Mouse (Mus musculus) megakaryocyte, adult 5-6 weeks (primary cell): Measurements from ENCODE around the gene Gabpb2. TPM values are rescaled to one million over a fixed set of nuclear protein-coding genes. Genes with fewer than 3 reads are reported as not detected.
A peak's percentile ranks its signal among the peaks of the same experiment; 100 is the strongest.
"Not testable (repeated sequence)": the region's sequence is repeated elsewhere in the genome, so short reads cannot be mapped to it uniquely, and the experiment has no call there.

Experiments
- ATAC-seq: 2 replicates; pipeline ENCODE4 v1.8.0; 2016; ENCODE audit warnings: mild to moderate bottlenecking, inconsistent platforms; ENCODE audit not compliant: poor library complexity, severe bottlenecking
- total RNA-seq, 2 experiments: library from RNA; stranded (forward) in 1 of 2; stranded (reverse) in 1 of 2; fragments of 153-499, 151-499 nt in 1 of 2; fragments of 221-1000, 200-1000 nt in 1 of 2; gene quantifications; 2 replicates each; pipeline versions ENCODE4 v1.2.3 to v1.2.4; 2015 to 2017

Gene Gabpb2
- total RNA-seq, 2 experiments from 2014 or later = 37.6 to 64.2 TPM

DNA sequence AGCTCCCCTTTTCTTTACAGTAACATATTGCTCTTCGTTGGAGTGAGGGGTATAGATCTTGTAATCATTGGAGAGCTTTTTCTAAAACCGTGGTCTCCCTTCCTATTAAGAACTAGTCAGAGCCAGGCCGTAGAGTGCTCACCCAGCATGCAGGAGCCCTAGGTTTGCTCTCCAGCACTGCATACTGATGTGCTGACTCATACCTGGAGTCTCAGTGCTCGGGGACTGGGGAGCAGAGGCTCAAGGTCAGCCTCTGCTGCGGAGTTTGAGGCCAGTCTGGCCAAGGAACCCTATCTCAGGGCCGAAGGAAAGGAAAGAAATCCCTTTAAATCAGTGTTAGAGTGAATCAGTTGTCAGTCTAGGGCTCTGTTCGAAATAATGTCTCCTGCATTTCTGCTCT lies 15.1 kb upstream of the Gabpb2 start:
- ATAC-seq = no peak

DNA sequence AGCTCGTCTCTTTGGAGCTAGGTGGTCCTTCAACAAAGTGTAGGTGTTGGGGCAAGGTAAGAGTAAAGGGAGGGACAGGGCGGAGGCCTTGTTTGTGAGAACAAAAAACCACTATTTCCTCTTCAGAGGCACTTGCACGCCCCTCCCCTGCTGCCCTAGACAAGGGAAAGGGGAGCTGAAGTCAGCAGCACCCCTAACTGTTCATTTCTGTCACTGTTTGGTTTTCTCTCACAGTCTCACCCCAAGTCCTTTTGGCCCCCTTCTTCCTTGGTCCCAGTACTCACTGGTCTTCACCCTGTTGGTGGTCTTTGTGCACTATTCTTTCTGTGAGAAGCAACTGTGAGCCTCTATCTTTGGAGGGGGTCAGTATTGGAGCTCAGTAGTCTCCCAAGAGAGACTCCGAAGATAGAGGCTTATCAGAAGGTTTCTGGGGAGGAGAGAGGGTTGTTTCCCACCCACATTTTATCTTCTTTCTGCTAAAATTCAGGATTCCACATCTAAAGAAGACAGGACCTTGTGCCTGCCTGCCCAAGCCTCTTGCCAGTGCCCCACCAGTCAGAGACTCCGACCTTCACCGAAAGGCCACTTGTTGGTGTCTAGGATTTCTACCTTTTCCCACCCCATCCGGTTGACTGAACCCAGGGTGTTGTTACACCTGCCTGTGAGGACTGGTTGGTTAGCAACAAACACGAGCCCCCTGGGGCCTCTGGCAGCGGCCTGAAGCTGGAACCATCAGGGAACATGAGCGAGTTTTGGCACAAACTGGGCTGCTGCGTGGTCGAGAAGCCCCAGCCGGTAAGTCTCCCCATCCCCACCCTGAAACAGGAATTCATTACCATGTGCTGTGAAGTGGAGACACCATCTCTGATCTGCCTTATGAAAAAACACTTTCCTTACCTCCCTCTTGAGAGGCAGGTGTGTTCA lies 13.8 kb upstream of the Gabpb2 start, which contains the start of gene Mllt11:
TSS of gene Mllt11 (minus strand) at position 874 of the 924 bp plus-strand sequence.
- ATAC-seq = 0 out of 2 replicates have a peak, but pooled peaks have one; percentile 13

DNA sequence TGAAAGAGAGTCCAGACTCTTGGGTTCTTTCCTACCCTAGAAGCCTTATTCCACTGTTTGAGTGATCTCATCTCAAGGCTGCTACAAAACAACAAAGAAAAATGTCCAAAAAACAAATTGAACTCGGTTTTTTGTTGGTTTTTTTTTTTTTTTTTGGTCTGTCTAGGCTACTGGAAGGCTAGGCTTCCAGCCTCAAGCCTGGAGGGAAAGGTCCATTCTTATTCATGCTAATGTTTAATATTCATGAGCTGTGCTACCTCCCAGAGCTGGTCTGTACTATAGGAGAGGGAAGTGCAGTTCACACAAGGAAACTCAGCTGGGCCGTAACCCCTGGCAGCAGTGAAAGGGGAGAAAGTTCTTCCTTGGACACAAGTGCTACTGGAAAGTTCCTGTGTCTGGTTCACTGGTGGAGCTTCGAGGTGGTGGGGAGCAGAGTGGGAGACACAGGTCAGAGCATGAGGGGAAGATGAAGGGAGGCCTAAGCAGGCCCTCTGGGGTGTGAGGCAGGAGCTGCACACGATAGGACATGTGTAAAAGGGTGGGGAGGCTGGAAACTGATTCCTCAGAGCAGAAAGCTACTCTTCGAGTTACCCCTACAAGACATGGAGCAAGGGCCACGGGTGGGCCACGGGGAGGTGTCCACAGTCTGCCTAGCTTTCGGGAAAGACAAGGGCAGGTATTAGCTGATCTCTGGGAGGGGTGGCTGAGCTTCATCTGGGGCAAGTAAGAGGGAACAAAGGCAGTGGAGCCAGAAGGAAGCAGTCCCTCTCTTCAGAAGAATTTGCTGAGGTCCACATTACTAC lies 13.0 kb upstream of the Gabpb2 start:
- no peak for ATAC-seq

DNA sequence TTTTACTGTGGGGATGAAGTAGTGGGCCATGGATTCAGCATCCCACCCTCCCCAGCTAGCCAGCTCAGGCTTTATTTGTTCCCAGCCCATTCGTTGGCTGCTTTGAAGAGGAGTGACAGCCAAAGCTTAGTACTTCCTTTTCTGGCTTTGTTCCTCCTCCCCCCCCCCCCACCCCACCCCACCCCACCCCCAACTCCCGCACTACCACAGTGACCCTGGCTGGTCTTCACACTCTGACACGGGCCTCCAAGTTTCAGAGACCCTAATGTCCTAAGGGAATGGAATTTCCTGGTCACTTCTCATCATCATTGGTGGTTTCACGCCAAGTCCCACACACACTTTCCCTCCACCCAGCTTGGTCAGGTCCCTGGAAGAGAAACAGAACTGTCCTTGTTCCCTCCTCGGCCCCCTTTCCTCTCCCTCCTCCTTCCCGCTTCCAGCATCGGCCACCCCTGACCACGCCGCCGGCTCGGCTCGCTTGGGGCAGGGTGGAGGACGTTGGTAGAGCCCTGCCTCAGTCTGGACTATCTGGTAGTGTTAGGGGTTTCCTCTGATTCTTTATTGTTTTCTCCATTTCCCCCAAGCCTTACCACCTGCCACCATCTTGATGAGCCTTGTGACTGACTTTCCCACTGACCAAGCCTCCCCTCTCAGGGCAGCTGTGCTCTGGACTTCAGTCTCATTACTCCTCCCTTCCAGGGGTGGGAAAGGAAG lies 12.2 kb upstream of the Gabpb2 start:
- peak; percentile 45 for ATAC-seq

DNA sequence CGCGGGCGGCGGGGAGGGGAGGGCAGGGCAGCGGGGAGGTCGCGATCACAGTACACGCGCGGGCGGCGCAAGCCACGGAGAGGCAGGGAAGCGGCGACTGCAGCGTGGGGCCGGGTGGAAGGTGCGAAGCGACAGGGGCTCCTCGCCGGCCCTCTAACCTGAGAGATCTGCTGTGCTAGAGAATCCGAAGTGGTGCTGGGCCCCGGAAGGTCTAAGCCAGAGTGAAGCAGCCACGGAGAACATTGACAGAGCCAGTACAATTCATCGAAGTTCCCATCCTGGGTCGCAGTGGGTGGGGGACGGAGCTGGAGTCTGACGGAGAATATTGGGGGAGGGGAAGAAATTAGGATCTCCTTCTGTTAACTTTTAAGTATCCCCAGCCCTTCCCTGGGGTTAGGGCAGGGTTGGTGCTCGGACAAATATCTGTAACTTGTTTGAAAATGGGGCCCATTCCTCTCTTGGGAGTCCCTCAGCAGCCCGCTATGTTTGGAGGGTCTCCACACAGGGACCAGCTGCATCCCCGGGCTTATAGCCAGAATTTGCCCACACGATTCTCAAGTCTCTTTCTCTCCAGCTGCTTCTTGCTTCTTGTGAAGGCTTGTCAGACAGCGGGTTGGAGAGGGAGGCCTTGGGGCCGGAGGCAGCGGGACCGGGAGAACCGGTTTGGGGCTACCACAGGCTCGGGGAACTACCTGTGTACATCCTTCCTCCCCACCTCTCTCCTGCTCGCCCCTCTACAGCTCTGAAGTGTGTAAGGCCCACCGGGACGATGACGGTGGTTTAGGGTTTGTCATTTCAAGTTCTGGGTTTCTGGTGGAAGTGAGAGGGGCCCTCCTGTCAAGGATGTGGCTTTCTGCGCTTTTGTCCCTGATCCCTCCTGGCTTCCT lies 11.4 kb upstream of the Gabpb2 start:
- no peak; the same call in 1 of the 2 replicates for ATAC-seq

DNA sequence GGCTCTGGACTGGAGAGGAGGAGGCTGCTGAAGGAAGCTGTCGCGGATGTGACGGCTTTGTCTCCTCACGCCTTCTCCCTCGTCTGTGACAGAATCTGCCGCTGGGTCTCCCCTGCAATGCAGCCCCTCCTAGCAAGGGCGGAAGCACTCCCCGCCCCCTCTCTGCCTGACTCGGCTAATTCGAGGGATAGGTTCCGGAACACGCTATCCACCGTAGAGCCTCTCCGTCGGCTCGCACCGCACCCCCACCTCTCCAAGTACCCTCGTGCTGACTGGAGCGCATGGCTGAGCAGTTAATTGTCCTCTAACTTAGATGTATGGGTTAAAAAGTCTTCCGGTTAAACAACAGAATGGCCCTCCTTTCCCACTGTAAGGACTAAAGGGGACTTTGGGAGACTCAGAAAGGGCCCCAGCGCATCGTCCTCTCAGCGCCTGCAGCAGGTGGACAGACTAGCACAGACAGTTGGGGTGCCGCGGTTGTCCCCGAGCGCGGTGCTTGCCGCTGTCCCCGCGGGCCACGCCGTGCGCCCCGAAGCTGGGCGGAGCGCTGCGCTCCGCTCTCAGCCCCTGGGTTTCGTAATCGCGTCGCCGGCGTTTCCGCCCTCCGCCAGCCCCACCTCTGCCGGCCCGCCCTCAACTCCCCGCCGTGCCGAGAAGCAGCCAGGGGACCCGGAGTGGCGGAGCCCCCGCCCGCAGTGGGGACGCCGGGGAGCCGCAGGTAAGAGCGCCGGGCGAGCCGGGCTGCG lies 10.6 kb upstream of the Gabpb2 start, which contains the start of gene Cdc42se1:
TSS of gene Cdc42se1 (plus strand) at position 585 of the 746 bp plus-strand sequence.
- peak; percentile 81 for ATAC-seq

DNA sequence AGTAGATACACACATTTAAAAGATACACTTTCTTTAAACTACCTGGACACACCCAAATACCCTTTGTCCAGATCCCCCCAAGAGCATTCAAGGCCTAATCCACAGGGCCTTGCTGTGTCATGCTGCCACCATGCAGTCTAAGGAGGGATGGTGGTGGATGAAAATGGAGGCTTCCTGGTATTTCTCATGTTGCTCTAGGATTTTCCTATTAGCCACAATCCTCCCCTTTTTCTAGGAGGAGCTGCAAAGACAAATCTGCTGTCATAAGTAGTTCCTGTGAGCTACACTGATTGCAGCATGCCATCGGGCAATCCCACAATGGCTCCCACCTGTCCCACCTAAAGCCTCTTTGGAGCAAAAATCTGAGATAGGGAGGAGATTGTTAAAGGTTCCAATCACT lies 9.5 kb upstream of the Gabpb2 start:
- no peak for ATAC-seq

DNA sequence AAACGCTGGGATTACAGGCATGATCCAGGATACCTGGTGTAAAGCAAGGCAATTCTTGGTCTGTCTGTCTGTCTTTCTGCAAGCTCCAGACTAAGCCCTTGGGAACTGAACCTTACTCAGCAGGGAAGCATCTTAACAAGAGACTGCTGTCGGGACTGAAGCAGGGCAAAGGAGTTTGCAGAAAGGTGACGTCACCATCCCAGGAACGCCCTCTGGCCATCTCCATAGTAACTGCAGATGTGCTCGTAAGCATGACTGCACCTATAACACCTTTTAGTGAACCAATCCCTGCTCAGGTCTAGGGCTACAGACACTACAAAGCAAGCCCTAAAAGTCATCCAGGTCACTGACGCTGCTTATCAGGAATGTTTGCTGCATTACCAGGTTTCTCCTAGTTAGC lies 6.6 kb upstream of the Gabpb2 start:
- no peak for ATAC-seq

DNA sequence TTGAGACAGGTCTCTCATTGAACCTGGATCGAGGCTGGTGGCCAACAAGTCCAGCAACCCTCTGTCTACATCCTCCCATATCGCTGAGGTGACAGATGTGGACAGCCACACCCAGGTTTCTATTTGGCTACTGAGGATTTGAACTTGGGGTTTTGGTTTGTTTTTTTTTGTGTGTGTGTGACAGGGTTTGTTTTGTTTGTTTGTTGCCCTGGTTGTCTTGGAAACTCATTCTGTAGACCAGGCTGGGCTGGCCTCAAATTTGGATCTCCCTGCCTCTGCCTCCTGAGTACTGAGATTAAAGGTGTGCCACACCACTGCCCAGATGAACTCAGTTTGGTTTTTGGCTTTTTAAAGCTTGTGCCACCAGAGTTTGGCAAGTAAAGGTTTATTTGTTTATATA lies 5.3 kb upstream of the Gabpb2 start:
- ATAC-seq = no peak

DNA sequence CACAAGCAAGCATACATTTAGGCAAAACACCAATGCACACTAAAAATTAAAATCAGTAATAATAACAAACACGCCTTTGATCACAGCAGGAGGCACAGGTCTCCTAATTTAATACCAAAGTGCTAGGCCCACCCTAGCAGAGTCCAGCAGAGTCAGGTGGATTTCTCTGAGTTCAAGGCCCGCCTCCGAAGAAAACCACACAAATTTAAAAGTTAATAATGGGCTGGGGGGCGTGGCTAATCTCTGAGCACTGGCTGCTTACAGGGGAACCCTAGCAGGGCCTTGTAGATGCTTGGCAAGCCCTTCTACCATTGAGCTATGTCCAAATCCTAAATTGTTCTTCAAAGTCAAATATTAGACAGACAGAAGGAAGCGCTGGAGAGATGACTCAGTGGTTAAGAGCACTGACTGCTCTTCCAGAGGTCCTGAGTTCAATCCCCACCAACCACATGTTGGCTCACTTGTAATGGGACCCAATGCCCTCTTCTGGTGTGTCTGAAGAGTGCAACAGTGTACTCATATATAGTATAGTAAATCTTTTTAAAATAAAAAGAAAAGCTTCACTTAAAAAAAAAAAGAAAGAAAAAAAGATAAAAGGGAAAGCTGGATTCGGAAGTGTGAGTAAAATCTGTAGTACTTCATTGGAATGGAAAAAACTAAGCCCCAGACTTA lies 886 bp upstream of the Gabpb2 start:
- ATAC-seq = no peak

DNA sequence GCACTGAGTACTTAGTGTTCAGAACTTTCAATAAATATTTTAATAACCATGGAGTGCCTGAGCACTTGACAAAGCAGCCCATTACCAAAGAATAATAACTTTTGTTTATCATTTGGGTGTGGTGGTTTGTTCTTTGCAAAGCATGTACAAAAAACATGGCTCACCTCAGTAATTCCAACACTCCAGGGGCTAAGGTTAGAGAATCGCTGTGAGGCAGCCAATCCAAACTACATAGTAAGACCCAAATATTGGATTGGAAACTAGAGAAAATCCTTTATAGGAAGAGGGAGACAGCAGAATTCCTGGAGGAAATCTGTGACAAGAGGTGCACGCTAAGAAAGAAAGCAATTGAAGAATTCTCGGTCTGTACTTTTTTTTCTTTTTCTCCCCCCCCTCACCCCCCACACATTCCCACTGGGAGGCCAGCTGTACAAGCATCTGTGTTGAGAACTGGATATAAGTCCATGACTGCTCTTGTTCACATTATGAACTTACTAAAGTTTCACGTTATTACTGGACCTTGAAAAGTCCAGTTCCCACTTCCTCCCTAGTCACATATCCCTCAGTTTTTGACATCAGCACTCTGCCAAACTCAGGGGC lies 961 bp downstream of the Gabpb2 start:
- 0 out of 2 replicates have a peak, but pooled peaks have one; percentile 1 for ATAC-seq

DNA sequence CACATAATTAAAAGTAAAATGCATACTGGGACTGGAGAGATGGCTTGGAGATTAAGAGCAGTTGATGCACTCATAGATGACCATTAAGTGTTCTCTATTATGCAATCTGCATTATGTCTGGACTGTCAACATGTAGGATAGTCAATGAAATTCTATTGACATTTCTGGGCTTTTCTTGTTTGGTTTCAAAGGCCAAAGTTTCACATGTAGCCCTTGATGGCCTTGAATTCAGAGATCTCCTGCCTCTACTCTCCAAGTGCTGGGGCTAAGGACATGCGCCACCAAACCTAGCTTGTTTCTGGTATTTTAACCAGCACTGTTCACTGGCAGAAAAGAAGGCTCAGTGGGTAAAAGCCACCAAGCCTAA lies 4.1 kb downstream of the Gabpb2 start:
- ATAC-seq = no peak

DNA sequence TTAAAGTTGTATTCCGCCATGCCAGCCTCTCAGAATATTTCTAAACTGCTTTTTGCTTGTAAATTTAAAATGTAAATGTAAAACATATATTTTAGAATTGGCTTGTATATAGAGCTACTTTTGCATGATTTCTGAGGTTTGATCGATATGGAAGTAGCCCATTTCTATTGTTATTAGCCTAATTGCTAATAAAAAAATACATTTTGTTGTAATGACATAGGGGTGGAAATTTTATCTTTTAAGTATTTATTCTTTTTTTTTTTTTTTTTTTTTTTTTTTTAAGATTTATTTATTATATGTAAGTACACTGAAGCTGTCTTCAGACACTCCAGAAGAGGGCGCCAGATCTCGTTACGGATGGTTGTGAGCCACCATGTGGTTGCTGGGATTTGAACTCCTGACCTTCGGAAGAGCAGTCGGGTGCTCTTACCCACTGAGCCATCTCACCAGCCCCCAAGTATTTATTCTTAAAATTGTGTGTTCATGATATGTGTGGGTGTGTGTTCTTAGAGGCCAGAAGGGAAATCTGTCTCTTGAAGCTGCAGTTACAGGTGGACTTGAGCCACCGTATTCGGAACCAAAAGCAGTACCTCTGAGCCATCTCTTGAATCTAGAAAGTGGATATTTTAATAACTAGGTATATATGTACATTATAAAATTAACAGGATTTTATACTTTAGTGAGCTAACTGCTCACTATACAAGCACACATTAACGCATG lies 4.7 kb downstream of the Gabpb2 start:
- ATAC-seq = not testable (repeated sequence)

DNA sequence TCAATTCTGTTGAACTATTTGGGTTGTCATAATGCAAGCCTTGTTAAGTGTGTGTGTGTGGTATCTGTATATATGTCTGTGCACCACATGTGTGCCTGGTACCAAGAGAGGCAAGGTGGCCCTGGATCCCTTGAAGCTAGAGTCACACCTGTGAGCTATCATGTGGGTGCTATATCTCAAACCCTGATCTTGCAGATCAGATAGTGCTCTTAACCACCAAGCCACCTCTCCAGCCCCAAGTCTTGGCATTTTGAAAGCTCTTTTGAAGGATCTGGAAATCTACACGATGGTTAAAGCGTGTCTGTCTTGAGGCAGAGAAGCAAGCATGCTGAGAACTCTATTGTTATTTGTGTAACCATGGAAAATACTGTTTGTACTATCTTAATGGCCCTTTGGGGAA lies 7.1 kb downstream of the Gabpb2 start:
- ATAC-seq = no peak

DNA sequence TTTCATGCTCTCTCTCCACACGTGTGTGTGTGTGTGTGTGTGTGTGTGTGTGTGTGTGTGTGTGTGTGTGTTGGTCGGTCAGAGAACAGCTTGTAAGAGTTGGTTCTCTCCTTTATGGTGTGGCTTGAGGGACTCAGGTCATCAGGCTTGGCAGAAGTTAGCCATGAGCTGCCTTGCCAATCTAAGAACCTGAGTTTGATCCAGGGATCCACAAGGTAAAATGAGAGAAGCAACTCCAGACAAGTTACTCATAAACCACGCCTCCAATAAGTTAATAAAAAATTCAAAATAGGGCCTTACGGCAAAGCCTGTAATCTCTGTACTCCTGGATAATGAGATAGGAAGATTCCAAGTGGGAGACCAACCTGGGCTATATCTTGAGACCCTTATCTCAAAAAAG lies 9.4 kb downstream of the Gabpb2 start:
- ATAC-seq = no peak

DNA sequence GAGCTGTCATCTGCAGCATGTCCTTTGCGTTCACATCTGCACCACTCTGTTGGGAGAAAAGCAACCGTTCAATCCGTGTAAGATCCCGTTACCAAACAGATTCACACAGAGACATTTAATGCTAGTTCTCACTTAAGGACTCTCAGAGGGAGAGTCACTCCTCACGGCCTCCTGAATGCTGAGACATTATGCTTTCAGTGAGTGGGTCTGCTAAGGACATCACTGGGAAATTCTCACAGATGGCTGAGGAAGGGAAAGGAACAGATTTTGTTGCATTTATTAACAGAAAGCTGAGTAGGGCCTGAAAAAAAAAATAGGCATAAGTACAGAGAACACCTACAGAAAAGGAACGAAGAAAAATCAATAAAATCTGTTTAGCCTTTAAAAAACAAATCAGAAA lies 13.8 kb downstream of the Gabpb2 start:
- no peak for ATAC-seq

DNA sequence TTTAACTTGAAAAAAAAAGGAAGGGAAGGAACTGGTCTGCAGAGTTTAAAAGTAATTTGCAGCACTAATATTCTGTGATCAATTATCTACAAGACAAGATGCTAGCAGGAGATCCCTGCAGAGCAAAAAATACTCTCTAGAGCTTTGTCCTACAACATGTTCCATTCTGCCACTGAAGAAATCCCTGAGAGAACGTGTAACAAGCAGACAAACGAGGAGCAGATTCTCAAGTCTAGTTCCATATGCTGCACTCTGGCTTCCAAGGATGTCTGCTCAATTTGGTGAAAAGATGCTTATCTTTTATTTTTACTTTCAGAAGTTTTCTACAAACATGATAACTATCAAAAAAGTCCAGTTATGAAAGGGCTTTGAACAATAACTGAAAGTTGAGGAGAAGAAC lies 17.2 kb downstream of the Gabpb2 start:
- no peak for ATAC-seq

DNA sequence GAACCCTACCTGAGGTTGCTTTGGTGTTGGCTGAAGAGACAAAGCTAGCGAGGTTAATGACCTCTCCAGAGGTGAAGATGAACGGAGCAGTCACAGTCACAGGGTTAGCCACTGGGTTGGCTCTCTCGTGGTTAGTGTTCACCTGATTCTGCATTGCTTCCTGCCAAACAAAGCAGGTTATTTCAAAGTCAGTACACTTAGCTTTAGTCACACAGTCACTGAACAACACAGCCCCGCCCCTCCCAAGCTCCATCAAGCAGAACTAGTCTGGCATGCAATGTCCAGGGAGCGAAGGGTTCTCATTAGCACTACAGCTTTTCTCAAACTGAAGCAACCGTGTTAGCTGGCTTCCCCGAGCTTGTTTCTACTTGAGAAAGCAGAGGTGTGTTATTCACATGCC lies 17.6 kb downstream of the Gabpb2 start:
- no peak for ATAC-seq
